Mouse (Mus musculus) intestine, embryonic 14.5 days (tissue): ENCODE measurements around the gene Npvf. TPM values are rescaled to one million over a fixed set of nuclear protein-coding genes. Genes with fewer than 3 reads are reported as not detected.
A peak's percentile ranks its signal among the peaks of the same experiment; 100 is the strongest.

Experiments used
- ATAC-seq: fragments of 200-750 bp; cut with Nextera tagmentation; replicated peaks from 2 replicates; pipeline ENCODE4 v1.8.0; 2017; ENCODE audit warnings: low read depth, moderate number of reproducible peaks, moderate TSS enrichment, moderate library complexity; ENCODE audit not compliant: low FRiP score, low TSS enrichment
- DNase-seq: peaks from one replicate; pipeline ENCODE4 v3.0.0-alpha.2; 2018; ENCODE audit warnings: low spot score
- H3K27ac ChIP-seq: fragments of 300-500 bp; sonication (generic); 2 replicates; pipeline ENCODE4 v1.5.1; 2014; ENCODE audit warnings: low read depth, mild to moderate bottlenecking, control low read depth
- H3K27me3 ChIP-seq: fragments of 300-500 bp; sonication (generic); replicated peaks from 2 replicates; pipeline ENCODE4 v1.6.1; 2014; ENCODE audit warnings: low read length, control low read depth; ENCODE audit not compliant: control insufficient read depth, insufficient read depth
- H3K36me3 ChIP-seq: fragments of 300-500 bp; sonication (generic); 2 replicates; pipeline ENCODE4 v1.6.1; 2014; ENCODE audit warnings: low read length, control low read depth; ENCODE audit not compliant: control insufficient read depth, insufficient read depth
- H3K4me1 ChIP-seq: fragments of 300-500 bp; sonication (generic); replicated peaks from 2 replicates; pipeline ENCODE4 v1.6.1; 2014; ENCODE audit warnings: low read length, control low read depth, mixed read lengths; ENCODE audit not compliant: control insufficient read depth, insufficient read depth
- H3K4me2 ChIP-seq: fragments of 300-500 bp; sonication (generic); 2 replicates; pipeline ENCODE4 v1.6.1; 2014; ENCODE audit warnings: low read length
- H3K4me3 ChIP-seq: fragments of 300-500 bp; sonication (generic); 2 replicates; pipeline ENCODE4 v1.5.1; 2014; ENCODE audit warnings: low read depth, low read length, control low read depth, mixed read lengths
- H3K9ac ChIP-seq: fragments of 300-500 bp; sonication (generic); 2 replicates; pipeline ENCODE4 v1.6.1; 2014; ENCODE audit warnings: mild to moderate bottlenecking, low read length
- H3K9me3 ChIP-seq: fragments of 300-500 bp; sonication (generic); 2 replicates; pipeline ENCODE4 v1.6.1; 2016; ENCODE audit warnings: low read length, control low read depth; ENCODE audit not compliant: control insufficient read depth
- WGBS: fragments of 180-500 bp; shearing (Covaris S2); extraction: QIAGEN DNeasy Blood & Tissue Kit; methylation state at CpG from one replicate; pipeline ENCODE4 v1.1.7; 2014; 5-methylcytosine and 5-hydroxymethylcytosine counted together
- polyA plus RNA-seq: library from polyadenylated mRNA; unstranded; fragments of >200 nt; fragmentation: Nextera tagmentation; extraction: Ambion mirVana; gene quantifications from 2 replicates; pipeline ENCODE4 v1.2.1, GENCODE M21; 2014

Gene Npvf
- polyA plus RNA-seq = not detected in 2 replicates

DNA sequence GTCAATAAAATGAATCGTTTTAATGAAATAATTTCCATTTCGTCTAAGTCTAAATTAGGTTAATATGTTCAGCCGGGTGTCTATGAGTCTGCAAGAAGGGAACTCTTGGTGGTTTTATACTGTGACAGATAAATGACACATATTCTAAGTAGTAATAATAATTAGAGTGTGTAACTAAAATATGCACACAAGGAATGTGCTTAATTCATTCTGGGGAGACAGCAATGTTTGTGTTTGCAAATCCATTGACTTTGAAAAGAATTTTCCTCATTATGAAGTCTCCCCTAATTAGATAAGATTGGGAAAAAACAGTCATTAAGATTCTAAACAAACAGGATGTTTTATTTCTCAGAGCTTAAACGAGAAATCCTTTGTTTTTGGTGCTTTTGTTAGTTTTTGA lies at the start of gene Npvf:
Gene Npvf, minus strand, starts transcription at position 84 of the 400 bp plus-strand sequence.
- no peaks in the 10 kb centered on the region for H3K27me3 ChIP-seq
- ATAC-seq (no peak), DNase-seq (no peak)
- no peak within 1 kb of the TSS for H3K4me2 ChIP-seq
- H3K9ac ChIP-seq = no peak within 1 kb of the TSS
- no peaks in the 10 kb centered on the region for H3K36me3 ChIP-seq
- no peak within 1 kb of the TSS for H3K27ac ChIP-seq
- WGBS = 80% methylated on average over 4 of the region's 4 CpGs
- no peaks in the 10 kb centered on the region for H3K9me3 ChIP-seq
- no peak within 1 kb of the TSS for H3K4me3 ChIP-seq
- no peaks in the 10 kb centered on the region for H3K4me1 ChIP-seq

GRCm38 (mm10) chr6:50689121-50689815 lies 35.0 kb upstream of the Npvf start:
- no peak overlapping the region for H3K27ac ChIP-seq
- no peak overlapping the region for H3K4me2 ChIP-seq
- 54% methylated on average over 15 of the region's 15 CpGs for WGBS
- H3K36me3 ChIP-seq = no peaks in the 10 kb centered on the region
- H3K4me3 ChIP-seq = no peak overlapping the region
- peaks cover 3% of the 10 kb centered on the region; the same call in 1 of the 2 replicates for H3K4me1 ChIP-seq
- no peak overlapping the region for H3K9ac ChIP-seq
- H3K9me3 ChIP-seq = no peaks in the 10 kb centered on the region
- DNase-seq = no peak
- no peaks in the 10 kb centered on the region for H3K27me3 ChIP-seq
- ATAC-seq = no peak

- no peak for DNase-seq
- Histone ChIP-seq H3K4me1 (peaks cover 3% of the 10 kb centered on the region), H3K4me3 (no peak overlapping the region), H3K27me3 (no peaks in the 10 kb centered on the region), H3K9me3 (no peaks in the 10 kb centered on the region), H3K36me3 (no peaks in the 10 kb centered on the region), H3K9ac (no peak overlapping the region), H3K4me2 (no peak overlapping the region), H3K27ac (no peak overlapping the region)
- 48% methylated on average over 7 of the region's 7 CpGs for WGBS
- no peak for ATAC-seq
These were observed 30.6 kb upstream of the Npvf start for GRCm38 (mm10) chr6:50684646-50685415.

DNA sequence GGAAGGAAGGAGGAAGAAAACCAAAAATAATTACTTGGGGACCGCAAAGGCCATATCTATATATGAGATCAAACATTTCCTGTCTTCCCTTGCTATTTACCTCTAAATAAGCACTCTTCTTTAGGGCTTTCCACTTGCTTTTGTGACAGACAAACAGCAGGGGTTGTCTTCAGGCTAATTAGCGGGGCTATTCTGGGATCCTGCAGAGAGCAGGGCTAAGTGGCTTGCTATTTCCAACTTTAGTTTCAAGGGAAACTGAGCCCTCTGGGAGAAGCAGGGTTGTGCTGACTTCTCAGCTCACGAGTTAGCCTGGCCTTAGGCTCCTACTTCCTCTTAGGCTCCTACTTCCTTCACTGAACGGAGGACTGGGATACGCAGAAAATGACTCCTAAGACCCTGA lies 27.3 kb upstream of the Npvf start:
- Histone ChIP-seq H3K27ac (no peak overlapping the region), H3K4me2 (no peak overlapping the region), H3K36me3 (no peaks in the 10 kb centered on the region), H3K4me1 (no peaks in the 10 kb centered on the region; the same call in none of the 2 replicates), H3K4me3 (no peak overlapping the region), H3K27me3 (no peaks in the 10 kb centered on the region), H3K9me3 (no peaks in the 10 kb centered on the region), H3K9ac (no peak overlapping the region)
- no peak for ATAC-seq
- WGBS = 62% methylated on average over 5 of the region's 5 CpGs
- no peak for DNase-seq

DNA sequence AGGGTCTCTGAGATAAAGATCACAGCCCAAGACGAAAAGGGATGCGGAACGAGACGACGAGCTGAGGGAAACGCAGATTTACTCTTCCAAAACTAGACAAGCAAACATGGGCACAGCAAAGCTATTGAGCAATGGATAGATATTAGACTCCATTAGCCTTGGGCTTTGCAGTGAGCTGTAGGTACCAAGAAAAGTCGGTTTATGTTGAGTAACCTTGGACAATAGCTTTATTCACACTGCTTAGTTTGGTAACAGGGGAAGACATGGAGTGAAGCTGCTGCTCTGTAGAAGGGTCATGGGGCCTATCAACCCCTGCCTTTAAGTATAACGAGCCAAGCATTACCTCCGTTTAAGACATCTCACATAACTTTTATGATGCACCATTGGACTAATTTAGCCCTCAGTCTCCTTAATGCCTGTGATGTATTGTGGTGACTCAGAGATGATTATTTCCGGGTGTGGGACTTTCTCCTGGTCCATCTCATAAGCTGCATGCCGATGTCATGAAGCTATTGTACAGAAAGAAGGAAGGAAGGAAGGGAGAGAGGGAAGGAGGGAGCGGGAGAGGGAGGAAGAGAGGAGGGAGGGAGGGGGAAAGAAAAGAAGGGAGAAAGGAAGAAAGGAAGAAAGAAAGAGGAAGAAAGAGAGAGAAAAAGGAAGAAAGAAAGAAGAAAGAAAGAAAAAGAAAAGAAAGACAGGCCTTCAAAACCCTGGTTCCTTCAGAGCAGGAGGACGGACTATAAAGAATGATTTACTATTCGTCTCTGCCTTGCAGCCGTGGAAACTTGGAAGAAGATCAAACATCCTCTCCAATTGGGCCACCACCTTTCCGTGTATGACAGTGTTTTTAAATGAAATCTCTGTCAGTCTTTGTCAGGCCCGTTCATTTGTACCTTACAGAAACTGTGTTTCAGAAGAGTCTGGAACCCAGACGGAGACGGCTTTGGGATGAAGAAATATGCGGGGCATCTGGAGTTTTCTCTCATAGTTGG lies 26.3 kb upstream of the Npvf start:
- H3K4me2 ChIP-seq = no peak overlapping the region
- WGBS = 55% methylated on average over 20 of the region's 20 CpGs
- no peaks in the 10 kb centered on the region; the same call in none of the 2 replicates for H3K4me1 ChIP-seq
- H3K9ac ChIP-seq = no peak overlapping the region
- no peaks in the 10 kb centered on the region for H3K9me3 ChIP-seq
- no peaks in the 10 kb centered on the region for H3K36me3 ChIP-seq
- H3K27me3 ChIP-seq = no peaks in the 10 kb centered on the region
- H3K4me3 ChIP-seq = no peak overlapping the region
- H3K27ac ChIP-seq = no peak overlapping the region
- no peak for ATAC-seq
- DNase-seq = no peak

- Histone ChIP-seq H3K27ac (no peak overlapping the region), H3K4me1 (no peaks in the 10 kb centered on the region; the same call in none of the 2 replicates), H3K4me2 (no peak overlapping the region), H3K9me3 (no peaks in the 10 kb centered on the region), H3K27me3 (no peaks in the 10 kb centered on the region), H3K36me3 (no peaks in the 10 kb centered on the region), H3K9ac (no peak overlapping the region), H3K4me3 (no peak overlapping the region)
- WGBS = 86% methylated on average over 2 of the region's 2 CpGs
- ATAC-seq (no peak), DNase-seq (no peak)
These were observed 25.2 kb upstream of the Npvf start for GRCm38 (mm10) chr6:50679486-50679828.

DNA sequence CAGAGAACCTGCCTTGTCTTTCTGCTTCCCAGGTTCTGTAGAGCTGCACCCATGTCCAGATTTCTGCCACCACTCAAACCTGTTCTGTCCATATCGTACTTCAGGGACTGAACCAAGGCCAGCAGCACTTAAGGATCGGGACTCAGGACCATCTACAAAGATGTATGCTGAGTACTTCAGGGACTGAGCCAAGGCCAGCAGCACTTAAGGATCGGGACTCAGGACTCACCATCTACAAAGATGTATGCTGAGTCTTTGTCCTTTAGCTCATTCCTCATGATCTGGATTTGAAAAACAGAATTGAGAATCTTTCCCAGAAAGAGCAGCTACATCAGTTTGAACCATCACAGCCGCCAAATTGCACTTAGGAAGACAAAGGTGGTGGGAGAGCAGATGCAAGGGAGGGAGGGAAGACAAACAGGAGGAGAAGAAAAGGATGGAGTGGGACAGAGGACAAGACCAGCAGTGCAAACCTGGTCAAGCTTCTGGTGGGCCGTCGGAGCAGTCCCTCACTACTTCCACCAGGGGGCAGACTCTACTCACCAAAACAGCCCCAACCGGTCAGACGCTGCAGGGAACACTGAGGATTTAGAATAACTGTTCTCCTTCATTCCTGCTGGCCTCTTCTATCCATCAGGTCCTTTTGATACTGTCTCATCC lies 24.7 kb upstream of the Npvf start:
- H3K27ac ChIP-seq = no peak overlapping the region
- ATAC-seq (peak; percentile 79), DNase-seq (peak; percentile 89)
- no peaks in the 10 kb centered on the region for H3K36me3 ChIP-seq
- H3K9me3 ChIP-seq = no peaks in the 10 kb centered on the region
- no peak overlapping the region for H3K9ac ChIP-seq
- H3K27me3 ChIP-seq = no peaks in the 10 kb centered on the region
- no peak overlapping the region for H3K4me2 ChIP-seq
- no peak overlapping the region for H3K4me3 ChIP-seq
- 29% methylated on average over 8 of the region's 8 CpGs for WGBS
- no peaks in the 10 kb centered on the region; the same call in none of the 2 replicates for H3K4me1 ChIP-seq

GRCm38 (mm10) chr6:50671191-50671590 lies 17.0 kb upstream of the Npvf start:
- H3K9ac ChIP-seq = no peak overlapping the region
- no peaks in the 10 kb centered on the region for H3K4me1 ChIP-seq
- H3K27me3 ChIP-seq = no peaks in the 10 kb centered on the region
- 86% methylated on average over 3 of the region's 3 CpGs for WGBS
- DNase-seq (no peak), ATAC-seq (no peak)
- H3K4me2 ChIP-seq = no peak overlapping the region
- no peak overlapping the region for H3K27ac ChIP-seq
- H3K9me3 ChIP-seq = no peaks in the 10 kb centered on the region
- H3K4me3 ChIP-seq = no peak overlapping the region
- no peaks in the 10 kb centered on the region for H3K36me3 ChIP-seq
